Mouse (Mus musculus) urinary bladder, postnatal 36 days (tissue): ENCODE data around the gene Micall1.

Experiments
- DNase-seq, 2 experiments: peaks; one replicate each; pipeline ENCODE4 v3.0.0; 2022; ENCODE audit warnings: low spot score in 2 of 2, mixed read lengths in 1 of 2

Gene Micall1

DNA sequence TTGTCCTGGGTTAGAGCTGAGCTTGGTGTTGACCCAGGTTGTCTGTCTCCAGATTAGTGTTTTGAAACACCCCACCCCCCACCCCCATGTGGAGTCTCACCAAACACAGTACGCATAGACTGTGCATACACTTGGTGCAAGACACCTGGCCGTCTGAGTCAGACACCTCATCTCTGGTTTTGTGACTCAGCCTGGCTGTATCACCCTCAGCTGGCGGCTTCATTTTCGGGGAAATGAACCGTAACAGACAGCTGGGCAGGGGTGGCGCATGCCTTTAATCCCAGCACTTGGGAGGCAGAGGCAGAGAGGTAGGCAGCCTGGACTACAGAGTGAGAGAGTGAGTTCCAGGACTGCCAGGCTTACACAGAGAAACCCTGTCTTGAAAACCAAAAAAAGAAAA, 68.2 kb downstream of the Micall1 start:
- DNase-seq = no peak

DNA sequence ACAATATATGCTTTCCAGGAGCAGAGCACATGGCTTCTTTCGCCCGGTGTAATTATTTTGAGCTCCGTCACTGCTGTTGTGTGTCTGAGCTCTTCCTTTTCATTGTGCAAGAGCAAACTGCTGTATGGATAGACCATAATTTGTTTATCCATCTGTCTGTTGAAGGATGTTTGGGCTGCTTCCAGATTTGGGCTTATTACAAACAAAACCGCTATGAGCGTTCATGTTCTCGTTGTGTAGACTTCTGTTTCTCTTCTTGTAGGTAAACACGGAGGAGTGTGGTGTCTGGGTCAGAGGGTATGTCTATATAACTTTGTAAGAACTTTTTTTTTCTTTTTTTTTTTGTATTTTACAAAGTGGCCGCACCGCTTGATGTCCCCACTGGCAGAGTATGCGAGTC, 76.5 kb downstream of the Micall1 start:
- no peak for DNase-seq
